Mouse (Mus musculus): Measurements from ENCODE around the gene Cryba4. TPM values are rescaled to one million over a fixed set of nuclear protein-coding genes. Genes with fewer than 3 reads are reported as not detected.

The Cryba4 gene
- total RNA-seq, 2 experiments from 2014 or later, result 0.42 to 0.68 TPM

GRCm38 (mm10) chr5:112215801-112216251 is 36.5 kb downstream of the Cryba4 start:
- intact Hi-C loops (cut with DNase I; ENCODE audit: low total_unique reads), result no loop called here
- no peak for DNase-seq

GRCm38 (mm10) chr5:112215291-112215751 is 37.0 kb downstream of the Cryba4 start:
- DNase-seq, result no peak
- intact Hi-C loops (cut with DNase I; ENCODE audit: low total_unique reads), result no loop called here

- intact Hi-C loops (cut with DNase I; ENCODE audit: low total_unique reads), result no loop called here
- no peak for DNase-seq
Measured at GRCm38 (mm10) chr5:112214419-112214818, 37.9 kb downstream of the Cryba4 start.

- intact Hi-C loops (cut with DNase I; ENCODE audit: low total_unique reads), result no loop called here
- no peak for DNase-seq
Measured at GRCm38 (mm10) chr5:112213331-112214240, 38.7 kb downstream of the Cryba4 start.

- intact Hi-C loops (cut with DNase I; ENCODE audit: low total_unique reads), result no loop called here
Measured at GRCm38 (mm10) chr5:112212711-112213264, 39.5 kb downstream of the Cryba4 start.

GRCm38 (mm10) chr5:112211911-112212310 is 40.4 kb downstream of the Cryba4 start:
- intact Hi-C loops (cut with DNase I; ENCODE audit: low total_unique reads), result no loop called here

More at GRCm38 (mm10) chr5:112212711-112213264, 39.5 kb downstream of the Cryba4 start:
- DNase-seq, result no peak

GRCm38 (mm10) chr5:112210104-112210503 is 42.2 kb downstream of the Cryba4 start:
- peak; percentile 40 for DNase-seq
- intact Hi-C loops (cut with DNase I; ENCODE audit: low total_unique reads), result no loop called here

More at GRCm38 (mm10) chr5:112211911-112212310, 40.4 kb downstream of the Cryba4 start:
- no peak for DNase-seq

GRCm38 (mm10) chr5:112208321-112208720 is 44.0 kb downstream of the Cryba4 start:
- intact Hi-C loops (cut with DNase I; ENCODE audit: low total_unique reads), result no loop called here
- DNase-seq, result no peak

- no peak for DNase-seq
- intact Hi-C loops (cut with DNase I; ENCODE audit: low total_unique reads), result no loop called here
Measured at GRCm38 (mm10) chr5:112206543-112207255, 45.6 kb downstream of the Cryba4 start.

- no peak for DNase-seq
- intact Hi-C loops (cut with DNase I; ENCODE audit: low total_unique reads), result no loop called here
Measured at GRCm38 (mm10) chr5:112199656-112200055, 52.7 kb downstream of the Cryba4 start.

Other genes with a start within 250 kb of the Cryba4 start
- gene Crybb1, start 3.3 kb upstream of the Cryba4 start, total RNA-seq (2021), result 1 to 10 TPM; 1.9 to 2.0 TPM
- gene Tpst2, start 24.2 kb upstream of the Cryba4 start, total RNA-seq (2021), result 10 to 100 TPM; 17.4 to 23.4 TPM
- 10 to 100 TPM; 12.0 to 13.2 TPM for gene Tfip11, start 73.8 kb upstream of the Cryba4 start, total RNA-seq (2021)
- gene Srrd, start 90.5 kb upstream of the Cryba4 start, total RNA-seq (2021), result 1 to 10 TPM; 3.2 to 3.3 TPM
- 1 to 10 TPM; 4.8 to 6.9 TPM for gene Hps4, start 90.6 kb upstream of the Cryba4 start, total RNA-seq (2021)
- gene Gm6583, start 103.5 kb upstream of the Cryba4 start, total RNA-seq (2021), result not detected
- 1 to 10 TPM in 1 of 2 experiments, under 1 TPM in 1; 0.33 to 1.0 TPM for gene Asphd2, start 142.3 kb upstream of the Cryba4 start, total RNA-seq (2021)
- gene Gm6588, start 196.9 kb upstream of the Cryba4 start, total RNA-seq (2021), result not detected

Data from gastrocnemius, postnatal 14 days (tissue).